Mouse (Mus musculus): Measurements from ENCODE around the gene Nicn1.
A peak's percentile ranks its signal among the peaks of the same experiment; 100 is the strongest.
"Not testable (repeated sequence)": the region's sequence is repeated elsewhere in the genome, so short reads cannot be mapped to it uniquely, and the experiment has no call there.

The Nicn1 gene

DNA sequence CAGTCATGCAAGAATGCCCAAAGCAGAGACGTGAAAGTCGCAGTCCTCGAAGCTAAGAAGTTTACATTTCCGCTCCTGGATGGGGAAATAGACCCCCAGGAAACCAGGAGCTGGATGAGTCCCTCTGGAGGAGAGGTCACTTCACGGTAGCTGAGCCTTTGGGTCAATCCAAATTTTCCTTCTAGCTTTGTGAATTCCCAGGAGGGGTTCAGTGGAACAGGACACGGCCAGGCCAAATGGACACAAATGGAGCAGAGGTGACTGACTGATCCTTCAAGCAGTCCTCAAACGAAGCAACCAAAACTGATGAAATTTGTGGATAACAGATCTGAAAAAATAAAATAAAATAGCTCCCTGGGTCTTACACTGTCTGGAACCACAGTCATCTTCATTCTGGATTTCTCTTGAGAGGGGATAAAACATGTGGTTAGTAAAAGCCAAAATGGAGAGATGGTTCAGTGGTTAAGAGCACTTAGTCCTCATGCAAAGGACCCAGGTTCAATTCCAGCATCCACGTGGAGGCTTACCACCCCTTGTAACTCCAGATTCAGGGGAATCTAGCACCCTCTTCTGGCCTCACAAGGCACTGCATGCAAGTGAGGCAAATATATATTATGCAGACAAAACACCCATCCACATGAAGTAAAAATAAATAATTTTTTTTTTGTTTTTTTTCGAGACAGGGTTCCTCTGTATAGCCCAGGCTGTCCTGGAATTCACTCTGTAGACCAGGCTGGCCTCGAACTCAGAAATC lies 11.4 kb upstream of the Nicn1 start:
- no peak for DNase-seq (ENCODE audit: low read depth, low spot score)

DNA sequence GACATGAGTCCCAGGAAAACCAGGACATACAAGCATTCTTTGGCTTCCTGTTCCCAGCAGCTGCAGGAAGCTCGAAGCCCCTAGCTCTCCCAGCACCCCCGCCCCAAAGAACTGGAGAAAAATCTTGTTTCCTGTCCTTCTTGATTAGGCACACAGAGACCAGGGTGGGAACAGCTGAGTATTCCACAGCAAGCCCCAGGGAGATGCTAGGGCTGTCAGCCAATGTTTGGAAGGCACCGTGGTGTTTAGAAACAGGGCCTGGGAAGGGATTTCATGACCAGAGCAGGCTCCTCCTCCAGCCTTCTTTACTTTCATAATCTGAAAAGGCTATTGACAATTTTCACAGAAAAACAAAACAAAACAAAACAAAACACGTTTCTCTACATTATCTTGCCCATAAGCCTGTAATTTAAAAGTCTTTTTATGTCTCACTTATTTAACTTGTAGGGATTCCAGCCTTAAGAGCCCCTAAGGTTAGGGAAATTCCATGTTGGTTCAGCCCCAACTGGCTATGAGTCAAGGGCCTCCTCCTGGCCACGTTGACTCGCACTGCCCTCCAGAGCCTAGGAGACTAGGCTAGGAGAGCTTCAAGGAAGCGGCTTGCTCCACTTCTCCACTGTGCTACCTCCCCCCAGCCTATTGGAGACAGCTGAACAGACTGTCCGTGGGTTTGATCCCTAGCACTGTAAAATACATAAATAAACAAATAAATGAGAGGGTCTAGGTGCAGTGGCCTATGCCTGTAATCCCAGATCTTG lies 10.0 kb upstream of the Nicn1 start:
- DNase-seq (ENCODE audit: low read depth, low spot score): no peak

DNA sequence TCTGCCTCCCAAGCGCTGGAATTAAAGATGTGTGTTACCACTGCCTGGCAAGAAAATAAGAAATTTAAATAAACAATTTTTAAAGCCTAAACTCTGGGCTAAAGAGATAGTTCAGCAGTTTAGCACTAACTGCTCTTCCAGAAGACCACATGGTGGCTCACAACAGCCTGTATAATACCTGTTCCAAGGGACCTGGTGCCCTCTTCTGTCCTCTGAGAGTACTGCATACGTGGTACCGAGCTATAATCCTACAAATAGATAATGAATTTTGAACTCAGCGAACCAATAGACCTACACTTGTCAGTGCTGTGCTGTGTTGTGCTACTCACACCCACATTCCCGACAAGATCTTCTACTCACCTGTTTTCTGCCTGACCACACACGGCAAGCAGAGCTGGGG lies 5.8 kb upstream of the Nicn1 start:
- peak; percentile 90 for DNase-seq (ENCODE audit: low read depth, low spot score)

DNA sequence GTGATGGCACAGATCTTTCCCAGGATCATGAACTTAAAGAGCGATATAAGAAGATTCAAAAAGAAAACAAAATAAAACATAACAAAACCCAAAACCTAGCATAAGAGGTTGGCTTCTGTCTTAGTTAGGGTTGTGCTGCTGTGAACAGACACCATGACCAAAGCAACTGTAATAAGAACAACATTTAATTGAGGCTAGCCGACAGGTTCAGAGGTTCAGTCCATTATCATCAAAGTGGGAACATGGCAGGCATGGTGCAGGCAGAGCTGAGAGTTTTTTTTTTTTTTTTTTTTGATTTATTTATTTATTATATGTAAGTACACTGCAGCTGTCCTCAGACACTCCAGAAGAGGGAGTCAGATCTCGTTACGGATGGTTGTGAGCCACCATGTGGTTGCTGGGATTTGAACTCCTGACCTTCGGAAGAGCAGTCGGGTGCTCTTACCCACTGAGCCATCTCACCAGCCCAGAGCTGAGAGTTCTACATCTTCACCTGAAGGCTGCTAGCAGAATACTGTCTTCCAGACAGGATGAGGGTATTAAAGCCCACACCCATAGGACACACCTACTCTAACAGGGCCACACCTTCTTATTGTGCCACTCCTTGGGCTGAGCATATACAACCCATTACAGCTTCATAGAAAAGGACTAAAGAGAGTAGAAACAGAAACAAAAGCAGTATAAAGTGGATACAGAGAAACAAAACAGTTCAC lies 2.5 kb upstream of the Nicn1 start:
- not testable (repeated sequence) for DNase-seq (ENCODE audit: low read depth, low spot score)

DNA sequence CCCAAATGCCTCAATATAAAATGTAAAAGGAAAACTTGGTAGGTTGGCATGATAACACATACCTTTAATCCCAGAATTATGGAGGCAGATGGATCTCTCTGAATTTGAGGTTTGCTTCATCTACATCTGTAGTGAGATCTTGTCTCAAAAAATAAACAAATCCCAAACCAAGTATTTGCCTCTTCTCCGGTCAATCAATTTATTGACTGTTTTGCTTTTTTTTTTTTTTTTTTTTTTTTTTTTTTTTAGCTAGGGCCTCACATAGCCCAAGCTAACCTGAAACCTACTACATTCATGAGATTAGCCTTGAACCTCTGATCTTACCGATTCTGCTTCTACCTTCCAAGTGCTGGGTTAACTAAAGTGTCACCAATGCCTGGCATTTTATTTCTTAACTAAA lies 882 bp upstream of the Nicn1 start:
- no peak for DNase-seq (ENCODE audit: low read depth, low spot score)

DNA sequence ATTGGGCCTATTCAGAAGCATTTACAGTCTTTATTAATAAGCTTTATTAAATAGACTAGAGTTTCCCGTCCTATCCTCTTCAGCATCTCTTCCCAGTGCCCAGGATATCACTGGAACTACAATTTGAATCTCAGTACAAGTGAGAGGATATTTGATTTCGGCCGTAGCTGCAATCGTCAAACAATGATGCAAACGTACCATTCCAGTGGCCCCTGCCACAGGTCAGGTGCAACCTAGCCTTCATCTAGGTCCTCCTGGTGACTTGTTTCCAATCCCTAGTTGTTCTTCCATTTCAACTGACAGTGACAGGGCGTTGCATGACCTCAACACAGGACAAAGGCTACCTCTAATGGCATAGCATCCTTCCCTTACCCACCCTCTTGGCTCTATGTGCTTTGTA lies 544 bp downstream of the Nicn1 start:
- no peak for DNase-seq (ENCODE audit: low read depth, low spot score)

DNA sequence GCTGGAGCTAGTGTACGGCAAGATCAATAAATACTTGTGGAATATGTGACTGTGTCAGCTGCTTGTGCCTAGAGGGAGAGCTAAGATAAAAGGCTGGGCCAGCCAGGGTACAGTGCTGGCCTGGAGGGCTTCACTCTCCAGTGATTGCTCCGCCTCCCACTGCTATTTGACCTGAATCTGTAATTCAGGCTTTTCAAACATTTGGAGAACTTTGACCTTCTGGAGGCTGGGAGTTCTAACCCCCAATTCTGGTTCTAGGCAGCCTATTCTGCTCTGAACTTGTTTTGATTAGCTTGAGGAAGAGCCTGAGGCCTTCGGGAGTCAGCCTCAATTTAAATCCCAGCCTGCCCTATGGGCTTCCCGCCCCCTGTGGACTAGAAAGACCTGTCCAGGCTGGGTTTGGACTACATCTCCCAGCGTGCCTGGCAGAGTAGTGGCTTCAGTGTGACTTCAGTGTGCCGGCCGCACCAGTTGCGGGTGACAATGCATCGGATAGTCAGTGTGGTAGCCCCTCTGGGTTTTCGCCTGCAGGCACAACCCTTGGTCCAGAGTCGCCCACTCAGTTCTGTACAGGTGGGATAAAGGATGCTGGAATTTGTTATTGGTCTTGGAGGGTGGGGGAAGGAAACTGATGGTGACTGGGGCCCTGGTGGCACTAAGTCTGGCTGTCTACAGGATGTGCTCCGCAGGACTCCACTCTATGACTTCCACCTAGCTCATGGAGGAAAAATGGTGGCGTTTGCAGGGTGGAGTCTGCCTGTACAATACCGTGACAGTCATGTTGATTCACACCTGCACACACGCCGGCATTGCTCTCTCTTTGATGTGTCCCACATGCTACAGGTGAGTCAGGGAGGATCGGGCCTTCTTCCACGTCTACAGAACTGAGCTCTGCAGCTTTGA lies 6.5 kb downstream of the Nicn1 start, which contains the start of gene Amt:
Gene Amt (plus strand): TSS at position 401 of the 903 bp plus-strand sequence.
- DNase-seq (ENCODE audit: low read depth, low spot score): peak; percentile 38

DNA sequence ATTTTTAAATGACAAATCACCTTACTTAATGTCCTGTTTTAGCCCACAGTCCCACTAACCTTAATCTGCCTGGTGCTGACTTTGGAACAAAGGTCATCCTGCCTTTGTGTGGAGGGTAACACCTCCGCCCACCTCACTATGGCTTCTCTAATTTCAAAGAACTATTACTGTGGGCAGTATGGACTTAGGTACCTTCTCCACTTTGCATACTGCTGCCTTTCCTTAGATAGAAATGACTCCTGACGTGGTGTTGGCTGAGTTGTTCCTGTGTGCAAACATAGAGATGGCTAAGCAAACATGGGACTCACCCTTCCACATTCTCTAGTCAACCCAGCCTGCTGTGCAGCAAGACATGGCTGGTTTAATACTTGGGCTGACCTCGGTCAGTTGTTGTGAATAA lies 11.6 kb downstream of the Nicn1 start:
- no peak for DNase-seq (ENCODE audit: low read depth, low spot score)

DNA sequence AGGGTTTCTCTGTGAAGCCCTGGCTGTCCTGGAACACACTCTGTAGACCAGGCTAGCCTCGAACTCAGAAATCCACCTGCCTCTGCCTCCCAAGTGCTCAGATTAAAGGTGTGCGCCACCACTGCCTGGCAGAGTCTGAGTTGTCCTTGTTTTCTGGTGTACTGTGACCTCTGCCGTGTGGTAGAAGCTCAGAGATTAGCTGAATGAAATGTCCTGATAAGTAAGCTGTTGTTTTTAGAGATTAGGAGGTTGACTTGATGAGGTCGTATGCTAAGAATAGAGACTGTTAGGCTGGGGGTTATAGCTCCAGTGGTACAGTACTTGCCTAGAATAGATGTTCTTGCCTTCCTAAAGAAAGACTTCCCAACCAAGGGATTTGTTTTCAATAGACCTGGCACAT lies 14.5 kb downstream of the Nicn1 start:
- no peak for DNase-seq (ENCODE audit: low read depth, low spot score)

DNA sequence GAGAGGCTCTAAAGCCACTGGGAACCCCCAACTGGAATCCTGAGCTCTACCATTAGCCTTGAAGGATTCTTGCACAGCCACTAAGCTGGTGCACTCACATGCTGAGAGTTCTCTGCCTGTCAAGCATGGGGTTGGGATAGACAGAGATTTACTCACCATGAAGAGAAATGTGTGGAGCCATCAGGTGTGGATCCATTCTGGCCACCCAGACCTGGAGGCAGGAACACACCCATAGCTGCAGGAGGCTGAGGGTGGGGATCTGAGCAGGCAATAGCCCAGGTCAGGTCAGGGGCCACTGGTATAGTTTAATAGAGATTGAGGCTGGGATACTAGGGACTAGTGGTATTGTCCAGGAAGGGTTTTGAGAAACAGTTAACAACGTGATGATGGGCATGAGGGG lies 14.9 kb downstream of the Nicn1 start:
- no peak for DNase-seq (ENCODE audit: low read depth, low spot score)

DNA sequence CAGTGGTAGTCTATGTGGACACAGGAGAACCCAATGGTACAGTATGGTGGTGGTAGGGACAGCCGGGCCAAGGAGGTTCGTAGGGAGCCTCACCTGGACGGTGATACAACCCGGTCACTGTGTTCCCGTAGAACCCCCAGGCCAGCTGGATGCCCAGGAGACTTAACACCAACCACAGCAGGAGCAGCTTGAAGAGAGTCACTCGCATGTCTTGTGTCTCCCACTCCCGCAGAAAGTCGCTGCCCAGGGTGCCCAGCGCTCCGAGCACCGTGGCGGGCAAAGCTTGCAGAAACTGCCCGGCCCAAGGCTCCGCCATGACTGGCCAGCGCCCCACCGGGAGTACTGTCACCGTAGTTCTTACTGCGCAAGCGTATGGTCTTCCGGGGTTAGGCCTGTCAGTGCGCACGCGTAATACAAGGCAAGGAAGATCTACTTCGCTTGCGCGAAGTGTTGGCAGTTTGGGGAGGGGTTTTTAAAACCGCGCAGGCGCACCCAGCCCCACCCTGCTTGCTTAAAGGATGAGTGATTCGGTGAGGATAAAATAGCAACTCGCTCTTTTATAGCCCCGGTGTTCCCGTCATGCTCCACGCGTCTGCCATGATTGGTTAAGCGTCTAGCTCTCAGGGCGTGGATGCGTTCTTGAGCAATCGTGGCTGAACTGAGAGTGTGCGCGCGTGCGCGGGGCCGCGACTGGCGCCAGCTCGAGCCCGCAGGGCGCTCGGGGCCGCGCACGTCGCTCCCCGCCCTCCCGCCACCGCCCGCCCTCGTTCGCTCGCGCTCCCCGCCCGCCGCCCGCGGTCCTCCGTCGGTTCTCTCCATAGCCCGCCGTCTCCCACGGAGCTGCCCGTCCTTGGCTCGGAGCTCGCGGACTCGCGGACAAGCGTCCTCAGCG lies 15.6 kb downstream of the Nicn1 start, which contains the start of the genes Rhoa and Tcta:
Gene Rhoa (plus strand): TSS at position 501 of the 892 bp plus-strand sequence.
Gene Tcta (minus strand): TSS at position 532 of the 892 bp plus-strand sequence.
- DNase-seq (ENCODE audit: low read depth, low spot score): peak; percentile 100

DNA sequence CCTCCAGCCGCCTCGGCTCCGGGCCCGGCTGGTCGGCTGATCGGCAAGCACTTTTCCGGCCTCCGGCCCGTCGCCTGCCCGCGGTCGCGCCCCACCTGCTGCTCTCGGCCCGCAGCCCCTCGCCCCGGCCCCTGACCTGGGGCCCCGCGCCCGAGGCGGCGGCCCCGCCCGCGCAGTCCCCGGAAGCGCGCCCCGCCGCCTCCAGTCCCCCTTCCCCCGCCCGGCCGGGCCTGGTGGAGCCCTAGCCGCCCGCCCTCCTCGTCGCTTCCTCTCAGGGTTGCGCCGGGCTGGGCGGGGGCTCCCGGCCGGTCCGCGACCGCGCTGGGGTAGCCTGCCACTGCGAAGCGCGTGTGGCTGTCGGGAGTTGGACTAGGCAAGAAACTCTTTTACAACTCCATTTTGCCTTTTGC lies 16.3 kb downstream of the Nicn1 start:
- peak; percentile 77 for DNase-seq (ENCODE audit: low read depth, low spot score)

DNA sequence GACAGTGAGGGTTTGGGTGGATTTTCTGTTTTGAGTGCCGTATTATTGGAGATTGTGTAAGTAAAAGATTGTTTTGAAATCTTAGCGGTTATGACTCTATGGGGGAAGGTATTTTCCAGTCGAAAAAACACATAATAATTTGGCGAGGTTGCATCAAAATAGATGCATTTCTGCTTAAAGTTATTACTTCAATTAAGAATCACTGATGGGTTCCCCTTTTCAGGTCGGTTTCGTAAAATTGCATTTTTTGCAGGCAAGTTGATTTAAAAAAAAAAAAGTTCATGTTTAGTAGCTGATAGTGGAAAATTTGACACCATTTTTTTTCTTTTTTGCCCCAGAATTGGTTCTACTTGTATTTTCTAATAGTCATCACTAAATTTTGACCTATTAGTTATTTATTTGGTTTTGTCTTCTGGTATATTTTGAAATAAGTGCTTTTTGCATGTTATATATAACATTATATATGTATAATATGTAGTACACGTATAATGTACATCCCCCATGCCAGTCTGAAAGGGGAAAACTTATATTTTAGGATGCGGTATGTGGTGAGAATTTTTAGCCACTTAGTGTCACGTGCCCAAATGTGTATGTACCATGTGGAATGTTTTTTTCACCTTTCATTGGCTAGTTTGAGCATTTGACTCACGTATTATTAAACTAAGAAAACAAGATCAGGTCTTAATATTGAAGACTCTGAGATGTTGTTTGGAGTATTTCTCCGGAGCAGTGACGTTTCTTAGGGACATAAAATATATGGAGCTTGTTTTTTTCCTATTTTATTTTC lies 17.0 kb downstream of the Nicn1 start:
- DNase-seq (ENCODE audit: low read depth, low spot score): no peak

DNA sequence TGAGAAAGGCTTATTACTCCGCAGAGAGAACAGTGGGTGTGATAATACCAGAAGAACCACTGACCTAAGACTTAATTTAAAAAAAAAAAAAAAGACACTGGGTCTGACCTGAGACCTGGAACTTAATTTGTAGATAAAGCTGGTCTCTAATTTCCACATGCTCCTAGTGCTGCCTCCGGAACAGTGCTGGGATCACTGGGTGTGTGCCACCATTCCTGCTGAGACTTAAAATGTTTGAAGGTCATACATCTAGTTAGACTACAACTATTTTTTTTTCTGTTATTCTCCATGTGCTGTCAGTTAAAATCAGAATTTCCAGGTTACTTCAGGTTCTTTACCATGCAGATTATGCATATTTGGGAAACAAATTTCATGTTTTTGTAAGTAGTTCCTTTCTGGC lies 17.9 kb downstream of the Nicn1 start:
- peak; percentile 29 for DNase-seq (ENCODE audit: low read depth, low spot score)

DNA sequence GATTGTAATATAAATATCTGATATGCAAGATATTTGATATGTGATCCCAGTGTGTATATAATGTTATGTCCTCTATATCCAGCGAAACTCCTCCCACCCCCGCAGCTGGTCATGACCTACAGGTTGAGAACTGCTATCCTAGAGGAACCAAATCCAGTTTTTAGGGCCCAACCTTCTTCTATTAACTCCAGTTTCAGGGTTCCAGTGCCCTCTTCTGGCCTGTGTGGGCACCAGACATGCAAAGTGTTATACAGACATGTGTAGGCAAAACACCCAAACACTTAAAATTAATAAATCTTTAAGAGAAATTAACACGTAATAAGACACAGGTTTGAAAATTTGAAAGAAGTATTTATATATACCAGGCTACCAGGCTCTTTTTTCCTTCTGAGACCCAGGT lies 27.3 kb downstream of the Nicn1 start:
- no peak for DNase-seq (ENCODE audit: low read depth, low spot score)

DNA sequence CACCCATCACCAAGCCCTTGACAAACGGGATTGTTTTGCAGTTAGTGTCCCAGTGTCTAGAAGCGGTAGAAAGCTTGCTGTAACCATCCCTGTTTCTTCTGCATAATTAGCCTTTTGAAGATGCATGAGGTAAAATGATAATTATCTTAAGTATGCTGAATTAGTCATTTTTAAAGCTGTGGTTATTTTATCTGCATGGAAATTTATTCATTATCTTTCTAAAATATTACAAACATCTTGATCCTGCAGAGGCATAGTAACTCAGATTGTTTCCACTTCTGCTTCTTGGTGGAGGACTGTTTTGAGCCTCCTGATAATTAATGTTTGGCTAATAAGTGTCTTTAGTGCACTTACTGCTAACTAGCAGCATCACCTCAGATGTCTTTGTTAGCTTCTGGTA lies 28.2 kb downstream of the Nicn1 start:
- DNase-seq (ENCODE audit: low read depth, low spot score): no peak

DNA sequence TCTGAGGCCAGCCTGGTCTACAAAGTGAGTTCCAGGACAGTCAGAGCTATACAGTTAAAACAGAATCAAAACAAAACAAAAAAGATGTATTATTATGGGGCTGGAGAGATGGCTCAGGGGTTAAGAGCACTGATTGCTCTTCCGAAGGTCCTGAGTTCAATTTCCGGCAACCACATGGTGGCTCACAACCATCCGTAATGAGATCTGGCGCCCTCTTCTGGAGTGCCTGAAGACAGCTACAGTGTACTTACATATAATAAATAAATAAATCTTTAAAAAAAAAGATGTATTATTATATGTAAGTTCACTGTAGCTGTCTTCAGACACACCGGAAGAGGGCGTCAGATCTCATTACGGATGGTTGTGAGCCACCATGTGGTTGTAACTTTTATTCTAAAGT lies 31.8 kb downstream of the Nicn1 start:
- not testable (repeated sequence) for DNase-seq (ENCODE audit: low read depth, low spot score)

DNA sequence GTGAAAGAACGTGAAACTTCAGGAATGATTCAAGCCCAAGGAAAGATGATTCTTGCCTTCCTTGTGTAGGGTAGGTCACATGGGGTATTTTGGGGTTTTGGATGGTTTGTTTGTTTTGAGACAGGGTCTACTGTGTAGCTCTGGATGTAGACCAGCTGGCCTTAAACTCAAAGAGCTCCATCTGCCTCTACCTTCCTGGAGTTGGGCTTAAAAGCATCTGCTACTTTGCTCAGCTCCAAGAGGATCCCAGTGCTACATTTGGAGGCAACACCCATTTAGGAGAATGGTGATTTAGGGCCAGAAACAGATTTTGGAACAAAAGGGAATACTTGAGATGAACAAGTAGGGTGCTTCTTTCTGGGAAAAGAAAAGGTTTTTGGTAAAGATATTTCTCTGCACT lies 34.6 kb downstream of the Nicn1 start:
- peak; percentile 78 for DNase-seq (ENCODE audit: low read depth, low spot score)

DNA sequence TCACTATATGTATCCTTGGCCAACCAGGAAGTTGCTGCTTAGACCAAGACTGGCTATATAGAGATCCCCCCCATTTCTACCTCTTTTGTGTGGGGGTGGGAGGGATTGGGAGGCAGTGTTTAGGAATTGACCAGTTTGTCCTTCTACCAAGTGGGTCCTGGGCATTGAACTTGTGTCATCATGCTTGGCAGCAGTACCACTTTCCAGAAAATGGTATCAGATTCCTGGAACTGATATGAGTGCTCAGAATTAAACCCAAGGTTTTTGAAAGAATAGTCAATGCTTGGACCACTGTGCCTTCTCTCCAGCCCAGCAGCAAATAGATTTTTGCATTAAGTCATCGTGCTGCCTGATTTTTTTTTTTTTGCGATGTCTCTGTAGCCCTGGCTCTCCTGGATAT lies 35.6 kb downstream of the Nicn1 start:
- DNase-seq (ENCODE audit: low read depth, low spot score): no peak

All from brain, adult 2 months (tissue).